Mouse (Mus musculus) effector memory CD4-positive, alpha-beta T cell, adult 5 months (primary cell): ENCODE measurements around the gene Zfp941. TPM values are rescaled to one million over a fixed set of nuclear protein-coding genes. Genes with fewer than 3 reads are reported as not detected.

Experiments used
- polyA plus RNA-seq: library from polyadenylated mRNA; unstranded; fragments of 100-300 nt; shearing (Covaris generic); gene quantifications from one replicate; pipeline ENCODE4 v1.2.1, GENCODE M21; 2017

Zfp941 gene
- 0.71 TPM for polyA plus RNA-seq

GRCm38 (mm10) chr7:140821653-140822329 is at the start of gene Zfp941:
Zfp941 (minus strand) TSS chr7:140822178.

GRCm38 (mm10) chr7:140857550-140858505 is 35.9 kb upstream of the Zfp941 start, which contains the start of gene Bet1l:
Bet1l (minus strand) TSS chr7:140857577.

GRCm38 (mm10) chr7:140856785-140857549 is 35.0 kb upstream of the Zfp941 start, which contains the start of gene Ric8a:
Ric8a (plus strand) TSS chr7:140856957.

GRCm38 (mm10) chr7:140855860-140856784 is 34.1 kb upstream of the Zfp941 start, which contains the start of gene Gm45785:
Gm45785 (minus strand) TSS chr7:140856331.

GRCm38 (mm10) chr7:140847755-140848580 is 26.0 kb upstream of the Zfp941 start, which contains the start of gene Odf3:
Odf3 (plus strand) TSS chr7:140847805.

GRCm38 (mm10) chr7:140844905-140845665 is 23.1 kb upstream of the Zfp941 start, which contains the start of gene Scgb1c1:
Scgb1c1 (plus strand) TSS chr7:140845547.

GRCm38 (mm10) chr7:140834968-140835757 is 13.2 kb upstream of the Zfp941 start, which contains the start of gene Urah:
Urah (plus strand) TSS chr7:140835018.

GRCm38 (mm10) chr7:140787406-140788052 is 34.4 kb downstream of the Zfp941 start, which contains the start of gene Syce1:
Syce1 (minus strand) TSS chr7:140787852.

GRCm38 (mm10) chr7:140763447-140764020 is 58.4 kb downstream of the Zfp941 start, which contains the start of gene Cyp2e1:
Cyp2e1 (plus strand) TSS chr7:140763739.

Other genes with a start within 250 kb of the Zfp941 start
- not detected for gene Olfr46, start 220.9 kb downstream of the Zfp941 start, polyA plus RNA-seq
- not detected for gene Olfr61, start 193.2 kb downstream of the Zfp941 start, polyA plus RNA-seq
- gene Olfr53, start 175.7 kb downstream of the Zfp941 start, polyA plus RNA-seq, result not detected
- gene Olfr539, start 162.2 kb downstream of the Zfp941 start, polyA plus RNA-seq, result not detected
- not detected for gene Olfr45, start 140.2 kb downstream of the Zfp941 start, polyA plus RNA-seq
- gene Olfr541, start 124.9 kb downstream of the Zfp941 start, polyA plus RNA-seq, result not detected
- 0.31 TPM for gene Cyp2e1, start 58.4 kb downstream of the Zfp941 start, polyA plus RNA-seq
- not detected for gene Syce1, start 34.3 kb downstream of the Zfp941 start, polyA plus RNA-seq
- gene Urah, start 12.8 kb upstream of the Zfp941 start, polyA plus RNA-seq, result not detected
- gene Scgb1c1, start 23.4 kb upstream of the Zfp941 start, polyA plus RNA-seq, result not detected
- gene Odf3, start 25.6 kb upstream of the Zfp941 start, polyA plus RNA-seq, result not detected
- gene Gm45785, start 34.2 kb upstream of the Zfp941 start, polyA plus RNA-seq, result not detected
- gene Ric8a, start 34.8 kb upstream of the Zfp941 start, polyA plus RNA-seq, result 88.6 TPM
- gene Bet1l, start 35.4 kb upstream of the Zfp941 start, polyA plus RNA-seq, result 42.5 TPM
- gene Psmd13, start 59.8 kb upstream of the Zfp941 start, polyA plus RNA-seq, result 134 TPM
- 5.5 TPM for gene Sirt3, start 60.1 kb upstream of the Zfp941 start, polyA plus RNA-seq
- not detected for gene Cox8b, start 78.3 kb upstream of the Zfp941 start, polyA plus RNA-seq
- gene Nlrp6, start 98.7 kb upstream of the Zfp941 start, polyA plus RNA-seq, result not detected
- 10.8 TPM for gene Pgghg, start 119.2 kb upstream of the Zfp941 start, polyA plus RNA-seq
- gene Ifitm5, start 128.1 kb upstream of the Zfp941 start, polyA plus RNA-seq, result not detected
- not detected for gene Gm45717, start 133.8 kb upstream of the Zfp941 start, polyA plus RNA-seq
- 10.5 TPM for gene Ifitm2, start 133.8 kb upstream of the Zfp941 start, polyA plus RNA-seq
- 2.8 TPM for gene Ifitm1, start 145.0 kb upstream of the Zfp941 start, polyA plus RNA-seq
- 8.0 TPM for gene Ifitm3, start 188.6 kb upstream of the Zfp941 start, polyA plus RNA-seq
- not detected for gene Ifitm6, start 195.7 kb upstream of the Zfp941 start, polyA plus RNA-seq
- not detected for gene Gm17387, start 207.0 kb upstream of the Zfp941 start, polyA plus RNA-seq
- 25.8 TPM for gene B4galnt4, start 238.9 kb upstream of the Zfp941 start, polyA plus RNA-seq